Mouse (Mus musculus): Measurements from ENCODE around the gene Atp11a. TPM values are rescaled to one million over a fixed set of nuclear protein-coding genes. Genes with fewer than 3 reads are reported as not detected.

Atp11a gene
- polyA plus RNA-seq, 1 experiment from 2014 or later = 7.0 TPM

DNA sequence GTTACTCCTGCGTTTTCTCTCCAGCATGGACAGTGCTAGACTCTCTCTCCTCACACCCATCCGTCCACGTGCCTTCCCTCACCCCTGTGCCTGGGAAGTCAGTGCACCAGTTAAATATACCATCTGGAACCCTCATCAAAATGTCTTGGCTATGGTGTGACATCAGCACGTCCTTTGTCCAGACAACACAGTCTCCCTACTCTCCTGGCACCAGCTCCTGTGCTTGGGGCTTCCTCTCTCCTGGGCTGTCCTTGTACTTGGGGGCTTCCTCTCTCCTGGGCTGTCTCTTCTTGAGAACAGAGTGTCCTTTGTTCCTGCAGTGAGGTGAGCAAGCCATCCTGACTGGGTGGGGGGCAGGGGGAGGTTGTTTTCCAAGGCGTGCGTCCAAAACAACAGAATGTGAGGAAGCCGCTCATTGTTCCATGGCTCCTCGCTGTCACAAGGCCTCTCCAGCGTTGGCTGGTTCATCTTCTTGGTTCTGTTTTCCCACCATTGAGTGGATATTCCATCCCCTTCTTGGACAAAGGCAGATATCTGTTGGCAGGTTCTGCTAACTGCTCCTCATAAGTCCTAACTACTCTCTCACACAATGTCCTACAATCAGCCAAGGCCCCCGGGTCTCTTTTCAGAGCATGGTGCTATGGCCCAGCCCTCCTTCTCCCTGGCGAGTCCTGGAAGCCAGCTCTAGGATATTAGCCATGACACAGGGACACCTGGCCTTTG is 148.9 kb downstream of the Atp11a start:
- H3K4me3 ChIP-seq (ENCODE audit: low read depth, low read length) = no peak overlapping the region
- H3K27ac ChIP-seq (ENCODE audit: low read depth, low read length) = no peak overlapping the region
- no peaks in the 10 kb centered on the region for H3K4me1 ChIP-seq (replicated peaks; ENCODE audit: control insufficient read depth, insufficient read depth, low read length)
- WGBS = 68% methylated on average over 11 of the region's 11 CpGs
- no peaks in the 10 kb centered on the region for H3K27me3 ChIP-seq (replicated peaks; ENCODE audit: control insufficient read depth, insufficient read depth, low read length)
- DNase-seq (ENCODE audit: low spot score) (no peak), ATAC-seq (replicated peaks; ENCODE audit: low FRiP score) (no peak)
- no peaks in the 10 kb centered on the region for H3K36me3 ChIP-seq (ENCODE audit: control insufficient read depth, insufficient read depth, low read length)
- H3K9me3 ChIP-seq (ENCODE audit: control insufficient read depth, low read length) = no peaks in the 10 kb centered on the region
- no peak overlapping the region for H3K4me2 ChIP-seq
- H3K9ac ChIP-seq (ENCODE audit: low read depth, low read length) = no peak overlapping the region

DNA sequence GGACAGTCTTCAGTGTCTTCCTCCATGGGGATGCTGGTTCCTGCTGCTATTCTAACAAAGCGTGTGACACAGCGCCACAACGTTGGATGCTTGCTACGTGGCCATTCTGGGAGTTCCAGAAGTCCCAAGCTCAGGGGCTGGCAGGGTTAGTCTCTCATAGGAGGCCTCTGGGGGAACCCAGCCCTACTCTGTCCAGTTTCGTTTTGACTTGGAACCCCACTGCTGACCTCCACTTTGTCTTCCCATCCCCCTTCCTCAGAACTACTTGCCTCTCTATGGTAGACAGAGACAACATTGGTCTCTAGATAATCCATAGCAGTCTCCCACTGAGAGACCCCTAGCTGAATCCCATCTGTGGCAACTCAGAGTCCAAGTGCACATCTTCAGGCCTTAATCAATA is 149.8 kb downstream of the Atp11a start:
- Histone ChIP-seq H3K9me3 (ENCODE audit: control insufficient read depth, low read length) (no peaks in the 10 kb centered on the region), H3K9ac (ENCODE audit: low read depth, low read length) (no peak overlapping the region), H3K27me3 (replicated peaks; ENCODE audit: control insufficient read depth, insufficient read depth, low read length) (no peaks in the 10 kb centered on the region), H3K36me3 (ENCODE audit: control insufficient read depth, insufficient read depth, low read length) (no peaks in the 10 kb centered on the region), H3K4me3 (ENCODE audit: low read depth, low read length) (no peak overlapping the region), H3K4me2 (no peak overlapping the region), H3K4me1 (replicated peaks; ENCODE audit: control insufficient read depth, insufficient read depth, low read length) (no peaks in the 10 kb centered on the region), H3K27ac (ENCODE audit: low read depth, low read length) (no peak overlapping the region)
- DNase-seq (ENCODE audit: low spot score) (no peak), ATAC-seq (replicated peaks; ENCODE audit: low FRiP score) (no peak)
- 72% methylated on average over 5 of the region's 5 CpGs for WGBS

GRCm38 (mm10) chr8:12907730-12908129 is 150.9 kb downstream of the Atp11a start:
- Histone ChIP-seq H3K27me3 (replicated peaks; ENCODE audit: control insufficient read depth, insufficient read depth, low read length) (no peaks in the 10 kb centered on the region), H3K4me2 (no peak overlapping the region), H3K4me3 (ENCODE audit: low read depth, low read length) (no peak overlapping the region), H3K27ac (ENCODE audit: low read depth, low read length) (no peak overlapping the region), H3K9me3 (ENCODE audit: control insufficient read depth, low read length) (no peaks in the 10 kb centered on the region), H3K4me1 (replicated peaks; ENCODE audit: control insufficient read depth, insufficient read depth, low read length) (no peaks in the 10 kb centered on the region), H3K9ac (ENCODE audit: low read depth, low read length) (no peak overlapping the region), H3K36me3 (ENCODE audit: control insufficient read depth, insufficient read depth, low read length) (no peaks in the 10 kb centered on the region)
- ATAC-seq (replicated peaks; ENCODE audit: low FRiP score) = no peak
- 66% methylated on average over 4 of the region's 4 CpGs for WGBS
- no peak for DNase-seq (ENCODE audit: low spot score)

DNA sequence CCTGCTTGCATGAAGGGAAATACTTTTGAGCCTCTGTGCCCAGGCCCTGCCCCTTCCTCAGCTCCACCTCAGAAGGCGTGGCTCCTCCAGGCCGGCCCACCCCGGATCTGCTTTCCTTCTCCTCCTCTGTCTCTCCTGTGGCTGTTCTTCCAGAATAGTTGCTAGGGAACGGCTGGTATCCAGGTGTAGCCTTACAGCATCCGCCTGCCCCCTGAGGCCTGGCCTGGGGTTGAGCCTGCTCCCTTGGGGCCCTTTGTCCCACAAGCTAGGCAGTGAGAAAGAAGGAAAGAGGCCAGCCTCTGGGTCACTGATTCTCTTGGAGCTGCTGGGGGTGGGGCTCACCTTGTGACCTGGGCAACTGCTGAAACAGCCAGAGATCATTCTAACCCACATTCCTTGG is 155.2 kb downstream of the Atp11a start:
- no peaks in the 10 kb centered on the region for H3K9me3 ChIP-seq (ENCODE audit: control insufficient read depth, low read length)
- H3K9ac ChIP-seq (ENCODE audit: low read depth, low read length) = no peak overlapping the region
- no peak overlapping the region for H3K4me2 ChIP-seq
- H3K4me3 ChIP-seq (ENCODE audit: low read depth, low read length) = no peak overlapping the region
- H3K27me3 ChIP-seq (replicated peaks; ENCODE audit: control insufficient read depth, insufficient read depth, low read length) = peaks cover 22% of the 10 kb centered on the region
- ATAC-seq (replicated peaks; ENCODE audit: low FRiP score) (no peak), DNase-seq (ENCODE audit: low spot score) (no peak)
- H3K27ac ChIP-seq (ENCODE audit: low read depth, low read length) = no peak overlapping the region
- H3K36me3 ChIP-seq (ENCODE audit: control insufficient read depth, insufficient read depth, low read length) = no peaks in the 10 kb centered on the region
- 45% methylated on average over 5 of the region's 5 CpGs for WGBS
- no peaks in the 10 kb centered on the region for H3K4me1 ChIP-seq (replicated peaks; ENCODE audit: control insufficient read depth, insufficient read depth, low read length)

- H3K27me3 ChIP-seq (replicated peaks; ENCODE audit: control insufficient read depth, insufficient read depth, low read length) = peaks cover 23% of the 10 kb centered on the region
Observed at GRCm38 (mm10) chr8:12915187-12916006, 158.6 kb downstream of the Atp11a start.

GRCm38 (mm10) chr8:12916156-12916900 is 159.5 kb downstream of the Atp11a start:
- H3K27me3 ChIP-seq (replicated peaks; ENCODE audit: control insufficient read depth, insufficient read depth, low read length) = peaks cover 23% of the 10 kb centered on the region
- DNase-seq (ENCODE audit: low spot score) (no peak), ATAC-seq (replicated peaks; ENCODE audit: low FRiP score) (no peak)
- 66% methylated on average over 16 of the region's 16 CpGs for WGBS
- H3K36me3 ChIP-seq (ENCODE audit: control insufficient read depth, insufficient read depth, low read length) = no peaks in the 10 kb centered on the region
- no peaks in the 10 kb centered on the region for H3K9me3 ChIP-seq (ENCODE audit: control insufficient read depth, low read length)
- peak overlapping the region; percentile 58; the same call in 1 of the 2 replicates for H3K4me2 ChIP-seq
- no peak overlapping the region for H3K27ac ChIP-seq (ENCODE audit: low read depth, low read length)
- H3K4me3 ChIP-seq (ENCODE audit: low read depth, low read length) = peak overlapping the region; percentile 38; the same call in 1 of the 2 replicates
- no peaks in the 10 kb centered on the region for H3K4me1 ChIP-seq (replicated peaks; ENCODE audit: control insufficient read depth, insufficient read depth, low read length)
- no peak overlapping the region for H3K9ac ChIP-seq (ENCODE audit: low read depth, low read length)

More at GRCm38 (mm10) chr8:12915187-12916006, 158.6 kb downstream of the Atp11a start:
- no peaks in the 10 kb centered on the region for H3K4me1 ChIP-seq (replicated peaks; ENCODE audit: control insufficient read depth, insufficient read depth, low read length)
- H3K4me2 ChIP-seq = peak overlapping the region; percentile 58
- H3K4me3 ChIP-seq (ENCODE audit: low read depth, low read length) = peak overlapping the region; percentile 38
- DNase-seq (ENCODE audit: low spot score) (peak; percentile 49), ATAC-seq (replicated peaks; ENCODE audit: low FRiP score) (no peak)
- WGBS = 20% methylated on average over 42 of the region's 42 CpGs
- H3K9ac ChIP-seq (ENCODE audit: low read depth, low read length) = no peak overlapping the region
- no peaks in the 10 kb centered on the region for H3K9me3 ChIP-seq (ENCODE audit: control insufficient read depth, low read length)
- no peak overlapping the region for H3K27ac ChIP-seq (ENCODE audit: low read depth, low read length)
- no peaks in the 10 kb centered on the region for H3K36me3 ChIP-seq (ENCODE audit: control insufficient read depth, insufficient read depth, low read length)

DNA sequence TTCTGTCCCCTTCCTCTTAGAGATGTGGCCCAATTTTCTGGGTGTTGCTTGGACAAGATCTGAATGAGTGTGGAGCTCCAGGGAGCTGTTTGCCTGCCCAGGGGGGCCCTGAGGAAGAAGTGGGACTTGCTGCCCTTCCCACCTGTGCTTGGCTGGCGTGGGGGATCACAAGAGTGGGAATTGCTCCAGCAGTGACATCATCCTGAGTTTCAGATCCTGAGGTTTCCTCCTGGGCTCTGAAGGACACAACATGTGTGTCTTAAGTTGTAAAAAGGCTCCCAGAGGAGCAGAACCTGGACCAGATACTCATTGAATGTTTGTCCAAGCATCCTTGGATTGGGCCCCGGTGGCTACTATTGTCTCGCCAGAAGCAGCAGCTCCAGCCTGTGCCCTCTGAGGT is 160.2 kb downstream of the Atp11a start:
- Histone ChIP-seq H3K9me3 (ENCODE audit: control insufficient read depth, low read length) (no peaks in the 10 kb centered on the region), H3K4me3 (ENCODE audit: low read depth, low read length) (no peak overlapping the region)
- 76% methylated on average over 3 of the region's 3 CpGs for WGBS

GRCm38 (mm10) chr8:12917831-12918230 is 161.0 kb downstream of the Atp11a start:
- Histone ChIP-seq H3K9me3 (ENCODE audit: control insufficient read depth, low read length) (no peaks in the 10 kb centered on the region), H3K4me3 (ENCODE audit: low read depth, low read length) (no peak overlapping the region), H3K4me2 (no peak overlapping the region), H3K9ac (ENCODE audit: low read depth, low read length) (no peak overlapping the region), H3K27ac (ENCODE audit: low read depth, low read length) (no peak overlapping the region), H3K4me1 (replicated peaks; ENCODE audit: control insufficient read depth, insufficient read depth, low read length) (no peaks in the 10 kb centered on the region), H3K27me3 (replicated peaks; ENCODE audit: control insufficient read depth, insufficient read depth, low read length) (peaks cover 23% of the 10 kb centered on the region), H3K36me3 (ENCODE audit: control insufficient read depth, insufficient read depth, low read length) (no peaks in the 10 kb centered on the region)
- ATAC-seq (replicated peaks; ENCODE audit: low FRiP score) = no peak
- no peak for DNase-seq (ENCODE audit: low spot score)
- 77% methylated on average over 4 of the region's 4 CpGs for WGBS

More for the DNA sequence above, 160.2 kb downstream of the Atp11a start:
- no peak for ATAC-seq (replicated peaks; ENCODE audit: low FRiP score)
- no peak for DNase-seq (ENCODE audit: low spot score)
- no peak overlapping the region for H3K4me2 ChIP-seq
- H3K27me3 ChIP-seq (replicated peaks; ENCODE audit: control insufficient read depth, insufficient read depth, low read length) = peaks cover 23% of the 10 kb centered on the region
- H3K9ac ChIP-seq (ENCODE audit: low read depth, low read length) = no peak overlapping the region
- H3K4me1 ChIP-seq (replicated peaks; ENCODE audit: control insufficient read depth, insufficient read depth, low read length) = no peaks in the 10 kb centered on the region
- H3K27ac ChIP-seq (ENCODE audit: low read depth, low read length) = no peak overlapping the region
- no peaks in the 10 kb centered on the region for H3K36me3 ChIP-seq (ENCODE audit: control insufficient read depth, insufficient read depth, low read length)

All from liver, embryonic 11.5 days (tissue).